Mouse (Mus musculus) testis, adult 2 months (tissue): ENCODE measurements around the gene Vamp4. TPM values are rescaled to one million over a fixed set of nuclear protein-coding genes. Genes with fewer than 3 reads are reported as not detected.
A peak's percentile ranks its signal among the peaks of the same experiment; 100 is the strongest.

Source experiments
- H3K27ac ChIP-seq: fragments of 200-500 bp; 2 replicates; pipeline ENCODE4 v1.5.1; 2012; ENCODE audit warnings: low read depth, low read length; ENCODE audit not compliant: control insufficient read depth, insufficient read depth
- H3K27me3 ChIP-seq: fragments of 200-500 bp; 2 replicates; pipeline ENCODE4 v1.6.1; 2012; ENCODE audit warnings: mild to moderate bottlenecking, low read length, moderate library complexity; ENCODE audit not compliant: control insufficient read depth, insufficient read depth
- H3K36me3 ChIP-seq: fragments of 200-500 bp; 2 replicates; pipeline ENCODE4 v1.6.1; 2012; ENCODE audit warnings: mild to moderate bottlenecking, low read length; ENCODE audit not compliant: control insufficient read depth, insufficient read depth
- H3K4me1 ChIP-seq: fragments of 200-500 bp; 2 replicates; pipeline ENCODE4 v1.6.1; 2012; ENCODE audit warnings: low read length; ENCODE audit not compliant: control insufficient read depth, insufficient read depth
- H3K4me3 ChIP-seq: fragments of 200-500 bp; 2 replicates; pipeline ENCODE4 v1.5.1; 2012; ENCODE audit warnings: low read depth, mild to moderate bottlenecking, low read length, moderate library complexity, mixed read lengths; ENCODE audit not compliant: control insufficient read depth
- CTCF ChIP-seq: fragments of 200-500 bp; IDR thresholded peaks from 2 replicates; pipeline ENCODE4 v1.5.1; 2012; ENCODE audit warnings: low read depth, mild to moderate bottlenecking, inconsistent platforms, low read length, moderate library complexity; ENCODE audit not compliant: control insufficient read depth, insufficient read depth, insufficient replicate concordance
- POLR2A ChIP-seq: fragments of 200-500 bp; IDR thresholded peaks from 2 replicates; pipeline ENCODE4 v1.6.1; 2012; ENCODE audit warnings: low read depth, mild to moderate bottlenecking, inconsistent platforms, low read length, moderate library complexity; ENCODE audit not compliant: control insufficient read depth
- polyA plus RNA-seq: library from polyadenylated mRNA; depleted of rRNA; stranded (reverse); fragments of >200 nt; gene quantifications from 2 replicates; pipeline ENCODE4 v1.2.3, GENCODE M21; 2012

Vamp4 gene
- polyA plus RNA-seq, 1 experiment: 24.5 TPM

DNA sequence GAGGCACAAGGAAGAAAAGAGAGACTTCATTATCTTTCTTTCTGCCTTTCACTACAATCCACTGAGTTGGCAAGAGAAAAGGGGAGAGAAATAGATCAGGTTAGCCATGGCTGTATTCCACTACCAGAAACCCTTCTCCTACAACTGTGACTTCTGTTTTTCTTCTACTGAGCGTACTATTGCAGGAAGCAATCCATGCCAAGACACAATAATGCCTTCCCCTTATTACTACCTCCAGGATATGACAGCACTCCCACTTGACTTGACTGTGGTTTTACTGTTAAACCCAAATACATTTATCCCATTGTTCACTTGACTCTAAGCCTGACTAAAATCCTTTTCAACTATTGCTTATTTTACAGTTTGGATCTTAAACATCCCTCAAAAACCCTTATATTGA is 7.1 kb upstream of the Vamp4 start:
- Histone ChIP-seq H3K27ac (no peak overlapping the region), H3K27me3 (no peaks in the 10 kb centered on the region), H3K4me1 (no peaks in the 10 kb centered on the region), H3K36me3 (no peaks in the 10 kb centered on the region), H3K4me3 (no peak overlapping the region)
- TF ChIP-seq CTCF (no peak), POLR2A (no peak)

DNA sequence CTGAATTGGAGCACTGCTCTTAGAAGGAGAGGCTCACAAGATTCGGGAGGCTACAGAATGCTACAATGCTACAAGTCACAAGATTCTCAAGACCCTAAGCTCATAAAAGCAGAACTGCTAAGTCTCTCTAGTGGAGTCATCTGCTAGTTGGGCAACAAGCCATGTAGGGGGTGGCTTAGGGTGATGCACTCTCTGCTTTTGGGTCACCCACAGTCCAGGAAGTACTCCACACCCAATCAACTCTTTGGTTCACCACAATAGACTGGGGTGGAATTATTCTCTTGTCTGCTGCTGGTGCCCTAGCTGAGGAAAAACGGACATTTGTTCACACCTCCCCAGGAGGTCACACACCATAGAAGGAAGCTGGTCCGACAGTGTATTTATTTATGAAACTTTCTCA is 5.3 kb upstream of the Vamp4 start:
- TF ChIP-seq CTCF (no peak), POLR2A (no peak)
- H3K27me3 ChIP-seq: no peaks in the 10 kb centered on the region
- no peak overlapping the region for H3K27ac ChIP-seq

GRCm38 (mm10) chr1:162567351-162567750 is 3.0 kb upstream of the Vamp4 start:
- no peaks in the 10 kb centered on the region for H3K36me3 ChIP-seq
- H3K27ac ChIP-seq: no peak overlapping the region
- no peaks in the 10 kb centered on the region for H3K27me3 ChIP-seq
- no peak overlapping the region for H3K4me3 ChIP-seq
- TF ChIP-seq POLR2A: no peak
- no peak for TF ChIP-seq CTCF
- H3K4me1 ChIP-seq: no peaks in the 10 kb centered on the region

More for the DNA sequence above, 5.3 kb upstream of the Vamp4 start:
- H3K4me1 ChIP-seq: no peaks in the 10 kb centered on the region
- no peaks in the 10 kb centered on the region for H3K36me3 ChIP-seq
- no peak overlapping the region for H3K4me3 ChIP-seq

DNA sequence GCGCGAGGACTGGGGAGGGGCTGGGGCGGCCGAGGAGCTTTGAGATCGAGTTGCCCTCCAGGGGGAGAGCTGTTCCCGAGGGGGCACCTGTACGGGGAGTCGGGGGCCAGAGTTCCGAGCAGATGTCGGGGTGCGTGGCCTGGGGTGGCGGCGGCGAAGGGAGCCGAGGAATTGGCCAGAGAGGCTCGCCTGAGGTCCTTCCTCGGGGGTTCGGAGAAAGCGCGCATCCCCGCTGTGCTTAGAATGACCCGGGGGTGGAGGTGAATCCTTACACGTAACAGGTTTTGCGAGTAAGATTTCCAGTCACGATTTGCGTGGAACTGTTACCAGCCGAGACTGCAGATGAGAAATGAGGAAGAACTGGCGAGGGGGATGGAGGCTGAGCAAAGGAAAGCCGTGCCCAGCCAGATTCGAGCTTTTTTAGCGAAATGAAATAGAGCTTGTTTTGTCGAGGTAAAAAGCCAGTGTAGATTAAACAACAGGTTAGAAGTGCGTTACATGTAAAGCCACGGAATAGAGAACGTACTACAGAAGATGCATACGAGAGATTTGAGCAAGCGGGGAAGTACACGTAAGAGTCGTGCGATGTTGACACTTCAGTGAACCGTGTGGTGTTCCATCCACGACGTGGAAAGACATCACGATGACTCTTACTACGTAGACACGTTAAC is 751 bp downstream of the Vamp4 start:
- Histone ChIP-seq H3K4me1 (no peaks in the 10 kb centered on the region), H3K27me3 (no peaks in the 10 kb centered on the region), H3K36me3 (no peaks in the 10 kb centered on the region), H3K27ac (peak overlapping the region; percentile 56), H3K4me3 (peak overlapping the region; percentile 93)
- no peak for TF ChIP-seq POLR2A
- no peak for TF ChIP-seq CTCF

DNA sequence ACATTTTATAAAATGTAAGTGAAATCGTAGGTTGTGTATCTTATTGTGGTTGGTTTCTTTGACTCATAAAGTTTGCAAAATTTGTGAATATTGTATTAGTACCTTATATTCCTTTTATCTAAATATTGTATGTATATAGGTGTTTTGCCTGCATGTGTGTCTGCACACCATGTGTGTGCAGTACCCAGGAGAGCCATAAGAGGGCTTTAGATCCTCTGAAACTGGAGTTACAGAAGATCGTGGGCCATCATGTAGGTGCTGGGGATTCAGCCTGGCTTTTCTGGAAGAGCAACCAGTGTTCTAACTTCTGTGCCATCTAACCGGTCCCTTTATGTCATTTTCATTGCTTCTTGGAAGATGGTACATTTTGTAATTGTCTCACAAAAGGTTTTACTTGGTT is 4.8 kb downstream of the Vamp4 start:
- no peak for TF ChIP-seq POLR2A
- no peak for TF ChIP-seq CTCF
- Histone ChIP-seq H3K27ac (no peak overlapping the region), H3K4me3 (no peak overlapping the region), H3K36me3 (no peaks in the 10 kb centered on the region; the same call in none of the 2 replicates), H3K4me1 (no peaks in the 10 kb centered on the region), H3K27me3 (no peaks in the 10 kb centered on the region)

DNA sequence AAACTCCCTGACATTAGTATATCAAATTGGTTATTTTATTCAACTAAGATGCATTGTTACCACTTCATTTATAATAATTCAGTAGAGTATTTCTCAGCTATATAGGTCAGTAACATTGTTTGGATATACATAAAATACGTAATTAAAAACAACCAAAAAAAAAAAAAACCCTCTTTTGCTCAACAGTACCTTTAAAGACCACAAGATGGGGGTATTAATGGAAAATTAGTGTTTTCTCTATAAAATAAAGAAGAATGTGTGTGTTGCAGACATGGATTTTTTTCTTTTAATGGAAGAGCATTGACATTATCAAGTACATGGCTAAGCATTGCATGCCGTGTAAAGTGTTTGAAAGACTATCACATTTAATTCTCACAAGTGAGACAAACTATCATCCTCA is 12.6 kb downstream of the Vamp4 start:
- Histone ChIP-seq H3K4me1 (no peaks in the 10 kb centered on the region), H3K36me3 (no peaks in the 10 kb centered on the region; the same call in 1 of the 2 replicates), H3K27me3 (no peaks in the 10 kb centered on the region), H3K27ac (no peak overlapping the region), H3K4me3 (no peak overlapping the region)
- TF ChIP-seq POLR2A (no peak), CTCF (no peak)

GRCm38 (mm10) chr1:162586282-162586681 is 16.0 kb downstream of the Vamp4 start:
- H3K27me3 ChIP-seq: no peaks in the 10 kb centered on the region
- no peaks in the 10 kb centered on the region; the same call in 1 of the 2 replicates for H3K4me1 ChIP-seq
- H3K4me3 ChIP-seq: no peak overlapping the region
- TF ChIP-seq POLR2A (no peak), CTCF (no peak)
- no peak overlapping the region for H3K27ac ChIP-seq
- peaks cover 2% of the 10 kb centered on the region; the same call in 1 of the 2 replicates for H3K36me3 ChIP-seq
